Comparison of ENCODE assay signal across 23 mouse cellular contexts in the genomic region with DNA sequence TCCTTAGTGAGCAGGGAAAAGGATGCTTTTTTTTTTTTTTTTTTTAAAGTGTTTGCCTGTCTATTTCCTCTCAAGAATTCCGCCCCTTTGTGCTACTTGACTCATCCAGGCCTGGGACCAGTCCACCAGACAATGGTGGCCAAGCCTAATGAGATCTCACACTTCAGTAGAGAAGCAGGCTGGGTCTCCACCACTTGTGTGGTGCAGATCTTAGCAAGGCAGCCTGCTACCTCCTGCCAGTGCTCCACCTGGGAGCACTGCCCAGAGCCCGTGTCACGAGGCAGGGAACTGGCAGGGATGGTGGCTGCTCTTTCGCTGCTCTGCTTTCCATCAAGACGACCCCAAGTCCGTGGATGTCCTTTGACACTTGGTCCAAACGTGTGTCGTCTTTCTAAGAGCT. TPM values are rescaled to one million over a fixed set of nuclear protein-coding genes. Genes with fewer than 3 reads are reported as not detected.
DNase-seq lines count a peak whose midpoint lies in the region; ATAC-seq lines count a peak whose summit lies in the region.
"Had no signal": no experiment of that assay in that cellular context is flagged by ENCODE, and none has a peak within 500 bp of the region (broad histone marks: within the 10 kb centered on the region; RNA-seq: fewer than 3 reads in every experiment).

No protein-coding gene starts in this region.

- no peak overlapping the region for H3K4me3 ChIP-seq in heart, embryonic 12.5 days
- H3K4me3 ChIP-seq in megakaryocyte, embryonic 14.5 days (replicated peaks), result peak overlapping the region; percentile 38
- H3K4me3 ChIP-seq: forebrain, embryonic 10.5 days; layer of hippocampus, adult 2 months; limb, embryonic 12.5 days; midbrain, embryonic 13.5 days; neural tube, embryonic 12.5 days had no signal

- H3K4me2 ChIP-seq in heart, embryonic 12.5 days, result no peak overlapping the region
- H3K4me2 ChIP-seq: limb, embryonic 12.5 days; liver, embryonic 11.5 days; midbrain, embryonic 13.5 days; neural tube, embryonic 12.5 days had no signal

- ATAC-seq in cerebellum, adult (ENCODE audit: insufficient number of reproducible peaks, low FRiP score, low TSS enrichment), result peak; percentile 55
- ATAC-seq in heart, embryonic 12.5 days (ENCODE audit: insufficient number of reproducible peaks, low FRiP score), result no peak
- ATAC-seq in megakaryocyte, adult 5-6 weeks (ENCODE audit: poor library complexity, severe bottlenecking), result no peak
- ATAC-seq: forebrain, embryonic 16.5 days; liver, postnatal 0 days had no signal

- H3K27me3 ChIP-seq in heart, embryonic 12.5 days (replicated peaks), result no peaks in the 10 kb centered on the region
- H3K27me3 ChIP-seq in megakaryocyte, embryonic 14.5 days (replicated peaks), result peaks cover 2% of the 10 kb centered on the region
- H3K27me3 ChIP-seq: limb, embryonic 12.5 days; midbrain, embryonic 13.5 days; neural tube, embryonic 12.5 days had no signal

- peaks cover 35% of the 10 kb centered on the region for H3K4me1 ChIP-seq in heart, embryonic 12.5 days (replicated peaks)
- peaks cover 18% of the 10 kb centered on the region for H3K4me1 ChIP-seq in megakaryocyte, embryonic 14.5 days

- 52% methylated on average over 8 of the region's 8 CpGs for whole genome bisulfite sequencing in heart, embryonic 12.5 days

- H3K36me3 ChIP-seq in heart, embryonic 12.5 days, result peaks cover 10% of the 10 kb centered on the region
- peaks cover 2% of the 10 kb centered on the region for H3K36me3 ChIP-seq in megakaryocyte, embryonic 14.5 days (replicated peaks; ENCODE audit: low read length)
- H3K36me3 ChIP-seq: neural tube, embryonic 12.5 days had no signal

- DNase-seq in cerebellum, adult 9-10 months, result no peak
- DNase-seq in heart, adult 18-20 months, result peak; percentile 53 to 62
- peak; percentile 67 for DNase-seq in retina, postnatal 1 day
- DNase-seq in right cerebral cortex, adult 18-20 months, result no peak
- DNase-seq: adrenal gland, postnatal 14 days; gastrocnemius, postnatal 25 days; kidney, adult 8-10 months; kidney, postnatal 14 days; liver, postnatal 0 days; lung, postnatal 14 days; right cerebral cortex, postnatal 4 days; thymus, adult 2 months had no signal

- no peak overlapping the region for H3K9ac ChIP-seq in heart, embryonic 12.5 days
- H3K9ac ChIP-seq: limb, embryonic 12.5 days; liver, postnatal 0 days; midbrain, embryonic 13.5 days; neural tube, embryonic 12.5 days had no signal

- no peaks in the 10 kb centered on the region for H3K9me3 ChIP-seq in heart, embryonic 12.5 days (replicated peaks)
- no peaks in the 10 kb centered on the region for H3K9me3 ChIP-seq in megakaryocyte, embryonic 14.5 days
- H3K9me3 ChIP-seq: forebrain, embryonic 10.5 days; limb, embryonic 12.5 days; midbrain, embryonic 13.5 days; neural tube, embryonic 12.5 days had no signal

- no peak overlapping the region for H3K27ac ChIP-seq in heart, embryonic 12.5 days (ENCODE audit: poor library complexity, severe bottlenecking)
- H3K27ac ChIP-seq: forebrain, embryonic 10.5 days; layer of hippocampus, adult 2 months; limb, embryonic 12.5 days; midbrain, embryonic 13.5 days; neural tube, embryonic 12.5 days had no signal

RNA-seq across cellular contexts. Expression of a gene that starts 25.3 kb away (rescaled TPM):
- total RNA-seq in heart, adult 18-20 months (2021), result 10 to 100 TPM; 17.0 to 19.6 TPM
- 16.7 and 18.7 TPM in 2 replicates for polyA plus RNA-seq in heart, embryonic 12.5 days (2016; fragmentation: Nextera tagmentation; extraction: Ambion mirVana)
- polyA plus RNA-seq in megakaryocyte, embryonic 14.5 days (2012; ENCODE audit: insufficient read depth, low replicate concordance), result 5.7 TPM in 1 of 2 replicates, not detected in the other
- total RNA-seq in megakaryocyte, adult 5-6 weeks (2015), result 61.5 and 62.2 TPM in 2 replicates
- 74.4 and 92.6 TPM in 2 replicates for total RNA-seq in megakaryocyte, adult 5-6 weeks (2017)

Comparison
In these comparisons a context has a peak if more than half of its experiments do, and no peak if none do; other contexts are left out.
1. DNase-seq: peak in heart, adult 18-20 months (2 of 2) and retina, postnatal 1 day (single experiment); none in cerebellum, adult 9-10 months (single experiment) and right cerebral cortex, adult 18-20 months (single experiment).